Mouse (Mus musculus) embryo, embryonic 11.5 days (tissue): ENCODE data around the gene Olfr934.

ENCODE experiments used
- DNase-seq: peaks from one replicate; pipeline ENCODE4 v3.0.0-alpha.2; 2012; ENCODE audit warnings: low read depth, low spot score

The Olfr934 gene

GRCm38 (mm10) chr9:38988215-38988614 is at the start of gene Olfr934:
Gene Olfr934 (minus strand): TSS chr9:38988315.
- no peak for DNase-seq

GRCm38 (mm10) chr9:39023277-39023676 is 35.2 kb upstream of the Olfr934 start, which contains the start of gene Olfr146:
Gene Olfr146 (minus strand): TSS chr9:39023377.
- no peak for DNase-seq

GRCm38 (mm10) chr9:38999583-38999982 is 11.5 kb upstream of the Olfr934 start, which contains the start of gene Olfr935:
Gene Olfr935 (minus strand): TSS chr9:38999683.
- DNase-seq, result no peak

- DNase-seq, result no peak
These were observed 16.1 kb downstream of the Olfr934 start, which contains the start of gene Olfr933 for GRCm38 (mm10) chr9:38972013-38972412. Gene Olfr933 (plus strand): TSS chr9:38972313.

DNA sequence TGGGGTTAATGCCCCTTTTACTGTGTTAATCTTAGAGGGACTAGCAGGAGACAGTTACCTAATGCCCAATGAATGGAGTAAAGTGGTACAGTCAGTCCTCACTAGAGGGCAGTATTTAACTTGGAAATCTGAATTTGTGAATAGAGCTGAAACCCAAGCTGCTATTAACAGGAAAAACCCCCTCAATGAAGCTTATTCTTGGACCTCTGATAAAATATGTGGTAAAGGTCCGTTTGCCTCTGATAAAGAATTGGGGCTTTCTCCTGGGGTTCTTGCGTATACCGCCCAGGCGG is 34.0 kb downstream of the Olfr934 start:
- peak; percentile 11 for DNase-seq

GRCm38 (mm10) chr9:38953401-38954123 is 34.6 kb downstream of the Olfr934 start:
- DNase-seq, result no peak
